Mouse (Mus musculus): Measurements from ENCODE around the gene Hat1.

- TF ChIP-seq HCFC1 (IDR thresholded peaks at IDR 0.05; ENCODE audit: low read depth, low read length) = no peak
- TF ChIP-seq MAFK (IDR thresholded peaks at IDR 0.05; ENCODE audit: insufficient replicate concordance, low read length) = no peak
- TF ChIP-seq SIN3A (IDR thresholded peaks at IDR 0.05; ENCODE audit: low read length) = no peak
- no peak for TF ChIP-seq MXI1 (IDR thresholded peaks at IDR 0.05; ENCODE audit: low read depth, low read length)
Measured at GRCm38 (mm10) chr2:71459659-71460058, 70.9 kb downstream of the Hat1 start.
